Mouse (Mus musculus) neural tube, embryonic 13.5 days (tissue): ENCODE data around the gene Diras1. TPM values are rescaled to one million over a fixed set of nuclear protein-coding genes. Genes with fewer than 3 reads are reported as not detected.
"Not testable (repeated sequence)": the region's sequence is repeated elsewhere in the genome, so short reads cannot be mapped to it uniquely, and the experiment has no call there.

Experiments
- ATAC-seq: fragments of 200-750 bp; cut with Nextera tagmentation; 2 replicates; pipeline ENCODE4 v1.8.0; 2017; ENCODE audit warnings: low read depth, mild to moderate bottlenecking, moderate TSS enrichment, moderate library complexity
- H3K27ac ChIP-seq: fragments of 300-500 bp; sonication (generic); replicated peaks from 2 replicates; pipeline ENCODE4 v1.5.1; 2015; ENCODE audit warnings: moderate library complexity, mild to moderate bottlenecking, inconsistent platforms
- H3K27me3 ChIP-seq: fragments of 300-500 bp; sonication (generic); 2 replicates; pipeline ENCODE4 v1.6.1; 2015; ENCODE audit warnings: mild to moderate bottlenecking, inconsistent platforms
- H3K36me3 ChIP-seq: fragments of 300-500 bp; sonication (generic); 2 replicates; pipeline ENCODE4 v1.6.1; 2015; ENCODE audit warnings: mild to moderate bottlenecking, inconsistent platforms
- H3K4me1 ChIP-seq: fragments of 300-500 bp; sonication (generic); replicated peaks from 2 replicates; pipeline ENCODE4 v1.6.1; 2015; ENCODE audit warnings: inconsistent platforms
- H3K4me2 ChIP-seq: fragments of 300-500 bp; sonication (generic); 2 replicates; pipeline ENCODE4 v1.6.1; 2015; ENCODE audit warnings: inconsistent platforms, mild to moderate bottlenecking, moderate library complexity
- H3K4me3 ChIP-seq: fragments of 300-500 bp; sonication (generic); 2 replicates; pipeline ENCODE4 v1.5.1; 2015; ENCODE audit warnings: mild to moderate bottlenecking, inconsistent platforms
- H3K9ac ChIP-seq: fragments of 300-500 bp; sonication (generic); 2 replicates; pipeline ENCODE4 v1.6.1; 2015; ENCODE audit warnings: moderate library complexity, mild to moderate bottlenecking, inconsistent platforms
- H3K9me3 ChIP-seq: fragments of 300-500 bp; sonication (generic); 2 replicates; pipeline ENCODE4 v1.6.1; 2016; ENCODE audit warnings: inconsistent platforms
- WGBS: fragments of 180-500 bp; shearing (Covaris S2); methylation state at CpG from one replicate; pipeline ENCODE4 v1.1.7; 2015; 5-methylcytosine and 5-hydroxymethylcytosine counted together
- polyA plus RNA-seq: library from polyadenylated mRNA; unstranded; fragments of >200 nt; fragmentation: Nextera tagmentation; extraction: Ambion mirVana; gene quantifications from 2 replicates; pipeline ENCODE4 v1.2.1, GENCODE M21; 2015

Gene Diras1
- polyA plus RNA-seq, 1 experiment from 2014 or later = 38.7 TPM

GRCm38 (mm10) chr10:80994621-80995020 lies 30.8 kb downstream of the Diras1 start:
- peak overlapping the region; percentile 47; the same call in 1 of the 2 replicates for H3K9ac ChIP-seq

GRCm38 (mm10) chr10:80993276-80993675 lies 32.2 kb downstream of the Diras1 start:
- H3K4me1 ChIP-seq = no peaks in the 10 kb centered on the region; the same call in 1 of the 2 replicates
- 53% methylated on average over 5 of the region's 5 CpGs for WGBS
- H3K27me3 ChIP-seq = peaks cover 37% of the 10 kb centered on the region
- no peaks in the 10 kb centered on the region for H3K36me3 ChIP-seq
- no peak overlapping the region for H3K4me3 ChIP-seq
- no peak overlapping the region for H3K4me2 ChIP-seq
- ATAC-seq = no peak
- H3K27ac ChIP-seq = no peak overlapping the region
- H3K9ac ChIP-seq = no peak overlapping the region
- H3K9me3 ChIP-seq = no peaks in the 10 kb centered on the region

More at GRCm38 (mm10) chr10:80994621-80995020, 30.8 kb downstream of the Diras1 start:
- H3K9me3 ChIP-seq = no peaks in the 10 kb centered on the region
- H3K4me1 ChIP-seq = peaks cover 2% of the 10 kb centered on the region
- no peak for ATAC-seq
- H3K27ac ChIP-seq = no peak overlapping the region
- WGBS = 60% methylated on average over 4 of the region's 4 CpGs
- H3K4me3 ChIP-seq = no peak overlapping the region
- peaks cover 29% of the 10 kb centered on the region for H3K27me3 ChIP-seq
- peak overlapping the region; percentile 38; the same call in 1 of the 2 replicates for H3K4me2 ChIP-seq
- no peaks in the 10 kb centered on the region for H3K36me3 ChIP-seq

- no peak for ATAC-seq
- H3K36me3 ChIP-seq = no peaks in the 10 kb centered on the region
- no peaks in the 10 kb centered on the region for H3K9me3 ChIP-seq
- H3K4me2 ChIP-seq = no peak overlapping the region
- no peak overlapping the region for H3K4me3 ChIP-seq
- H3K27me3 ChIP-seq = peaks cover 42% of the 10 kb centered on the region
- no peak overlapping the region for H3K9ac ChIP-seq
- H3K27ac ChIP-seq = no peak overlapping the region
- peaks cover 3% of the 10 kb centered on the region; the same call in 1 of the 2 replicates for H3K4me1 ChIP-seq
- WGBS = 91% methylated on average over 1 of the region's 1 CpGs
These were observed 33.5 kb downstream of the Diras1 start for GRCm38 (mm10) chr10:80991945-80992344.

DNA sequence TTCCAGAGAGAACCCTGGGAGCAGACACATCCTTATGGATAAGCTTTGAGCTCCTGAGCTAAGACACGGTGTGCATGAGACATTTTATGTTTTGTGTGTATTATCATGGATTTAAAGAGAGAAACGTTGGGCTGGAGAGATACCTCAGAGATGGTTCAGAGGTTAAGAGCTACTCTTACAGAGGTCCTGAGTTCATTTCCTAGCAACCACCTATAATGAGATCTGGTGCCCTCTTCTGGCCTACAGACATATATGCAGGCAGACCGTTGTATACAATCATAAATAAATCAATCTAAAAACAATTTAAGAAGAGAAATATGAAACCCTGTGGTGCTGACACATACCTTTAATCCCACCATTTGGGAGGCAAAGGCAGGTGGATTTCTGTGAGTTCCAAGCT lies 34.5 kb downstream of the Diras1 start:
- no peaks in the 10 kb centered on the region for H3K9me3 ChIP-seq
- H3K4me3 ChIP-seq = no peak overlapping the region
- WGBS = 9% methylated on average over 3 of the region's 3 CpGs
- no peaks in the 10 kb centered on the region for H3K36me3 ChIP-seq
- ATAC-seq = no peak
- no peak overlapping the region for H3K9ac ChIP-seq
- H3K4me2 ChIP-seq = no peak overlapping the region
- H3K27ac ChIP-seq = no peak overlapping the region
- peaks cover 51% of the 10 kb centered on the region for H3K27me3 ChIP-seq
- H3K4me1 ChIP-seq = peaks cover 3% of the 10 kb centered on the region; the same call in 1 of the 2 replicates

- 68% methylated on average over 7 of the region's 7 CpGs for WGBS
- Histone ChIP-seq H3K9me3 (no peaks in the 10 kb centered on the region), H3K4me2 (no peak overlapping the region), H3K27ac (no peak overlapping the region), H3K27me3 (peaks cover 55% of the 10 kb centered on the region), H3K4me3 (no peak overlapping the region), H3K36me3 (no peaks in the 10 kb centered on the region), H3K4me1 (peaks cover 9% of the 10 kb centered on the region), H3K9ac (no peak overlapping the region)
- ATAC-seq = no peak
These were observed 35.1 kb downstream of the Diras1 start for GRCm38 (mm10) chr10:80990406-80990805.

DNA sequence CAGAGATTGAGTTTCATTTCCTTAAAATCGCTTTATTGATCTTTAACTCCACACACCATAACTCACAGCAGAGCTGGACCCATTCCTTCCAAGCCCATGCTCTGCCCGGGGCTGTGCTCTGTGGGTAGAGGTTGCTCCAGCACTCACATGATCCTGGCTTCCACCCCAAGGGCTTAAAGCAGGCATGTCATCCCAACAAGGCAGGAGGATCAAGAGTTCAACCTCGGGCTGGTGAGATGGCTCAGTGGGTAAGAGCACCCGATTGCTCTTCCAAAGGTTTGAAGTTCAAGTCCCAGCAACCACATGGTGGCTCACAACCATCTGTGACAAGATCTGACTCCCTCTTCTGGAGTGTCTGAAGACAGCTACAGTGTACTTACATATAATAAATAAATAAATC lies 35.6 kb downstream of the Diras1 start:
- not testable (repeated sequence) for H3K4me3 ChIP-seq, H3K36me3 ChIP-seq, H3K27ac ChIP-seq, H3K4me2 ChIP-seq, H3K9ac ChIP-seq, H3K9me3 ChIP-seq, ATAC-seq
- 57% methylated on average over 4 of the region's 4 CpGs for WGBS
- Histone ChIP-seq H3K4me1 (peaks cover 12% of the 10 kb centered on the region), H3K27me3 (peaks cover 58% of the 10 kb centered on the region)

DNA sequence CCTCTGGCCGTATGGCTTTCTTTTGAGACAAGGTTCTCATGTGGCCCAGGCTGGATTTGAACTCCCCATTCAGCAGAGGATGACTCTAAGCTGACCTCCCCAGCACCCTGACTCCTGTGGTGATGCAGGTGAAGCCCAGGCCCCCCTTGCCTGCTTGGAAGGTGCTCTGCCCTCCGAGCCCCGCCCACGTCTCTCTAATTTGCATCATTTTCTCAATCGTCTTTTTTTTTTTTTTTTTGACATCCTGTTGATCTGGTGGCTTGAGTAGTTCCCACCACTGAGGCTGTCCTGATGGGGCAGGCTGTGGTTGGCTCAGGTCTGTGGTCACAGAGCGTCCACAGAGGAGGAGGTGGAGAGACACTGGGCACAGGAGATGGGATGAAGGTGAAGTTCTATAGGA lies 36.0 kb downstream of the Diras1 start:
- H3K9me3 ChIP-seq = no peaks in the 10 kb centered on the region
- H3K4me1 ChIP-seq = peaks cover 12% of the 10 kb centered on the region
- no peaks in the 10 kb centered on the region for H3K36me3 ChIP-seq
- H3K9ac ChIP-seq = no peak overlapping the region
- ATAC-seq = no peak
- H3K4me2 ChIP-seq = no peak overlapping the region
- no peak overlapping the region for H3K4me3 ChIP-seq
- 69% methylated on average over 6 of the region's 6 CpGs for WGBS
- no peak overlapping the region for H3K27ac ChIP-seq
- H3K27me3 ChIP-seq = peaks cover 58% of the 10 kb centered on the region

DNA sequence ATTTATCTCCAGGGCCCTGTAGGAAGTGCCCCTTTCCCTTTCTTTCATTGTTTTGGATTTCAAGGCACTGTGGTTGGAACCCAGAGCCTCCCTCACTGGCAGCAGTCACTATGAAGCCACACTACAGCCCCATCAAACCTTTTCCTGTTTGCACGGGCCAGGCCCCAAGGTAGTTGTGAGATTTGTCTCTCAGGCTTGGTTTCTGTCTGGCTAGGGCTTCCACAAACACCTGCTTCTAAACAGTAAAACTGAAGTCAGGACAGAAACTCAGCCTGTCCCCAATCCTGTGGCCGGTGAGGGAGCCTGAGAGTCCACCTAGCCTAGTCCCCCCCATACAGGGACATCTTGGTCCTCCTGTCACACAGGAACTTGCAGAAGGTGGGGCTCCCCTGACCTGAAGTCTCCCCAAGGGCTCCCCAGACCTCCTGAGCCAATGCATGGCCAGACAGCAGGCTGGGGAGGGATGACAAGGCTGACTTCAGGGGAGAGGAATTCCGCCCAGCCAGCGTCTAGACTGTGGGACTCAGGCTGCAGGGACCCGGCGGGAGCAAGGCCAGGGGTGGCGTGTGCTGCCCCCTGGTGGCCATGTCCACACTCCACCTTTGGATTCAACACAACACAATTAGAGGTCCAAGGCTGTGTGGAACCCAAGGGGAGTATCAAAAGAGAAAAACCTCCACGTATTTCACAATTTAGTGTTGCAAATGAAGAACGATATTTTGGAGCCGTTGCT lies 37.6 kb downstream of the Diras1 start:
- Histone ChIP-seq H3K4me1 (peaks cover 12% of the 10 kb centered on the region), H3K4me2 (no peak overlapping the region), H3K9me3 (no peaks in the 10 kb centered on the region), H3K27me3 (peaks cover 56% of the 10 kb centered on the region), H3K4me3 (no peak overlapping the region), H3K27ac (no peak overlapping the region), H3K9ac (no peak overlapping the region), H3K36me3 (no peaks in the 10 kb centered on the region)
- 16% methylated on average over 10 of the region's 10 CpGs for WGBS
- peak; percentile 83 for ATAC-seq

DNA sequence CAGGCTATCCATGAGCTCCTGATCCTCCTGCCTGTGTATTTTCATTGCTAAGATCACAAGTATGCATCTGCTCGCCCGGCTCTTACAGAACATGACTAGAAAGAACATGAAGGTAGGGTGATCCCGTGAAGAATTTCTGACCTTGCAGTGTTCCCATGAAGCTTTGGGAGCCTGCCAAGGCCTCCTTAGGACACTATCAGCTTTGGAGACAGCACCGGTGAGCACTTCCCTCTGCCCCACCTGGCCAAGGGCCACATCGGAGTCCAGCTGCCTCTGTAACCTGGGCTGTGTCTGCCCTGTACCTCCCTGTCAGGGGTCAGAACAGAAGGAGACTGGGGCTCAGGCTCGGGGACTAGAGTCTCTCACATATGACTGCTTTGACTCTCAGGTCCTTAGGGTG lies 38.7 kb downstream of the Diras1 start:
- H3K36me3 ChIP-seq = no peaks in the 10 kb centered on the region
- WGBS = 70% methylated on average over 6 of the region's 6 CpGs
- H3K9ac ChIP-seq = no peak overlapping the region
- no peaks in the 10 kb centered on the region for H3K9me3 ChIP-seq
- H3K4me1 ChIP-seq = peaks cover 12% of the 10 kb centered on the region
- H3K4me2 ChIP-seq = no peak overlapping the region
- H3K27ac ChIP-seq = no peak overlapping the region
- H3K4me3 ChIP-seq = no peak overlapping the region
- ATAC-seq = no peak
- H3K27me3 ChIP-seq = peaks cover 52% of the 10 kb centered on the region

- 36% methylated on average over 13 of the region's 13 CpGs for WGBS
- peaks cover 12% of the 10 kb centered on the region for H3K4me1 ChIP-seq
- H3K9ac ChIP-seq = peak overlapping the region; percentile 55; the same call in 1 of the 2 replicates
- H3K27me3 ChIP-seq = peaks cover 52% of the 10 kb centered on the region
- peak overlapping the region; percentile 36 for H3K4me2 ChIP-seq
- H3K9me3 ChIP-seq = no peaks in the 10 kb centered on the region
- H3K27ac ChIP-seq = no peak overlapping the region
- ATAC-seq = no peak
- no peaks in the 10 kb centered on the region for H3K36me3 ChIP-seq
- H3K4me3 ChIP-seq = peak overlapping the region; percentile 20
These were observed 39.3 kb downstream of the Diras1 start for GRCm38 (mm10) chr10:80985970-80986701.

DNA sequence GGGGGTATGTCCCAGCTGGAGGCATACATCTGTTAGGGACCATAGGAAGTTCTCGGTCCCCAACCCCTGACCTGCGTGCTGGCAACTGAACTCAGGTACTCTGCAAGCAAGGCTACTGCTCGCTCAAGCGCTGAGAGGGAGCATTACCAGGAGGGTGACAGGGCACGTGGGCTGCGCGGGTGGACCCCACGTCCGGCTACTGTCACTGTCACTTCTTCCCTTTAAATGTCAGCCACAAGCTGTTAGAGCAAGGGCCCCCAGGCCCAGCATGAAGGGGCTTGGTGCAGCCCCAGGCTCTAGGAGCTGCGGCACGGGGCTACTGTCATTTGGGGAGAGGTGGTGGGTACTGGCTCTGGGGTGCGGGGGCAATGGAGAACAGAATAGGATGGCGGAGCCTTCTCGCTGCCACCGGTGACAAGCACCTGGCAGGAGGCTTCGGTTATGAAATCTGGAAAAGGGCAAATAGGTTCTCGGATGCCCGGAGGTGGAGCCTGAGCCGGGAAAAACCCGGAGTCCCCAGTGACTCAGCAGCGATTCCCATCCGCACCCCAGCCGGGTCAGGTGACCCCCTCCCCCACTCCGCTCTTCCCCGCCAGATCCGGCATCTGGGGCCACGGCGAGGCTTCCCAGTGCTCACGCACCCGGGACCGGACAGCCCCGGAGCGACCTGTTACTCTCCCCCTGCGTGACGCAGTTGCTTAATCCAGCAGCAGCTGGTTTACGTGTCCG lies 40.1 kb downstream of the Diras1 start:
- Histone ChIP-seq H3K27me3 (peaks cover 52% of the 10 kb centered on the region), H3K36me3 (no peaks in the 10 kb centered on the region), H3K9me3 (no peaks in the 10 kb centered on the region), H3K27ac (no peak overlapping the region), H3K9ac (peak overlapping the region; percentile 55; the same call in 1 of the 2 replicates), H3K4me2 (peak overlapping the region; percentile 36), H3K4me1 (peaks cover 12% of the 10 kb centered on the region), H3K4me3 (peak overlapping the region; percentile 20)
- WGBS = 11% methylated on average over 37 of the region's 37 CpGs
- no peak for ATAC-seq

DNA sequence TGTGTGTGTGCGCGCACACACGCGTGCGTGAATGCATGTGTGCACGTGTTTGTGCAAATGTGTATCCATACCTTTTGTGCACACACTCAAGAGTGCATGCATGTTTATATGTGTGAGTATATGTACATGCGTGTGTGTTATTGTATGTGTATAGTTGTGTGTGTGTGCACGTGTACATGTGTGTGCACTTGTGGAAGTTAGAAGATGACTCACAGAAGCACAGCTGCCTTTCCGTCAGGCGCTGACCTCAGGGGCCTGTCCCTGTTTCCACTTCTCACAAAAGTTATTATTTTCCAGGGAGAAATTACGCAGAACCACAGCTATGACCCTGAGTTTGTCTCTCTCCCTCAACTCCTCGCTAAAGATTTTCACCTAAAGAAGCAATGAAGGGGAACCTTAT lies 41.2 kb downstream of the Diras1 start:
- no peaks in the 10 kb centered on the region for H3K9me3 ChIP-seq
- ATAC-seq = no peak
- H3K27me3 ChIP-seq = peaks cover 47% of the 10 kb centered on the region

More for the DNA sequence above, 41.2 kb downstream of the Diras1 start:
- Histone ChIP-seq H3K4me1 (peaks cover 12% of the 10 kb centered on the region), H3K9ac (no peak overlapping the region), H3K27ac (no peak overlapping the region), H3K36me3 (no peaks in the 10 kb centered on the region), H3K4me3 (no peak overlapping the region), H3K4me2 (no peak overlapping the region)
- 88% methylated on average over 12 of the region's 12 CpGs for WGBS
